Mouse (Mus musculus) MN1 (cell line): ENCODE results near the gene Olfr92.

Experiments
- DNase-seq: peaks from one replicate; pipeline ENCODE4 v3.0.0-alpha.2; 2016; ENCODE audit warnings: low spot score

The Olfr92 gene

DNA sequence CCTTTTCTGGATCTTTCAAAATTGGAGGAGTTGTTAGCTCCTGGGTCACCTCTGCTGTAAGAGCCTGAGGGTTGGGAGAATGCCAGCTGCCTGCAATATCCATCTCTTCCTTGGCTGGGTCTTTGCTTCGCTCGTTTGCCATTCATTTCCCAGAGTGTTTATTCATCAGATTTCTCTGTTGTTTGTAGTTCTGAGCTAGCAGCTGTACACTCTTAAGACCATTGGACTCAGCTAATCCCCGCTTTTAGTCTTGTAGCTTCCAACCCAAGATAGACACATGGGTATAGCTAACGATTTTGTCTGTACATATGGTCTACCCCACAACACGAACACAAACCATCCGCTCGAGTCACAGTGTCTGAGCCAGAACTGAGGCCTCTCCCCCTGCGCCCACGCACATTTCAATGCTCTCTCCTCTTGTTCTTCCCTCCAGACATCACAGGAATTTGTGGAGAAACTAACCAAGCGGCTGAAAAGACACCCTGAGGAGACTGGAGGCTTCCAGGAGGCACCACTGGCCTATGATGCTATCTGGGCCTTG is 57.7 kb downstream of the Olfr92 start:
- no peak for DNase-seq

DNA sequence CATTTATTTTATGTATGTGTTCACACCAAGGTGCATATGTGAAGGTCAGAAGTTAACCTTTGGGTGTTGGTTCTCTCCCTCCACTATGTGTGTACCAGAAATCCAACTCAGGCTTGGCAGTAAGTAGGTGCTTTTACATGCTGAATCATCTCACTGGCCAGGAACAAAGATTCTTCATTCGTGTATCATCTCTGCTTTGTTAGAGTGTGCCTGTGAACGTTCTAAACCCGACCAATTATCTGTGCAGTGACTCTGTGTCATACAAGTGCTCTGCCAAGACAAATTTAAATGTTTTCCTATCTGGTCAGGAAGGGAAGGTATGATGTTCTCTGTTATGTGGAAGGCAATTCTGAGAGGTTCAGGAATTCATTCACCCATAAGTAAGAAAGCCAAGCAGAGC is 58.5 kb downstream of the Olfr92 start:
- DNase-seq = no peak
